Mouse (Mus musculus): Measurements from ENCODE around the gene Wdhd1. TPM values are rescaled to one million over a fixed set of nuclear protein-coding genes. Genes with fewer than 3 reads are reported as not detected.

Wdhd1 gene
- total and polyA plus RNA-seq, 3 experiments, result 37.1 to 81.0 (median 61.4) TPM

GRCm38 (mm10) chr14:47281535-47281934 lies 4.9 kb upstream of the Wdhd1 start:
- H3K36me3 ChIP-seq (replicated peaks in 1 of 2; ENCODE audit: control insufficient read depth in 1 of 2, insufficient read depth in 1 of 2, low read length in 1 of 2), result peaks cover 12 to 30% of the 10 kb centered on the region in 2 experiments
- DNase-seq (ENCODE audit: extremely low read depth), result no peak
- no peak overlapping the region for H3K9ac ChIP-seq (ENCODE audit: insufficient read depth, low read depth)
- TF ChIP-seq ELF1 (IDR thresholded peaks at IDR 0.05; ENCODE audit: low read depth, low read length) (no peak), IRF4 (IDR thresholded peaks at IDR 0.05; ENCODE audit: low read depth, low read length) (no peak)
- dilution Hi-C loops (cut with MboI; ENCODE audit: extremely low pct_ligation_motif_present, extremely low pct_unique_long_range_greater_than_20kb, low sequenced_read_pairs) (no loop called here), in situ Hi-C loops (cut with MboI; ENCODE audit: low pct_ligation_motif_present, low pct_unique_long_range_greater_than_20kb, low sequenced_read_pairs) (no loop called here)
- H3K27ac ChIP-seq (ENCODE audit: insufficient read depth, low read depth), result no peak overlapping the region
- H3K27me3 ChIP-seq (replicated peaks), result no peaks in the 10 kb centered on the region
- H3K4me3 ChIP-seq (replicated peaks in 1 of 3; ENCODE audit: low read depth in 2 of 3, low read length in 2 of 3, poor library complexity in 1 of 3), result no peak overlapping the region
- H3K79me2 ChIP-seq (replicated peaks; ENCODE audit: control insufficient read depth, extremely low read depth, insufficient read depth, poor library complexity, severe bottlenecking), result peaks cover 62% of the 10 kb centered on the region
- no peak overlapping the region for H3K4me2 ChIP-seq (ENCODE audit: insufficient read depth, low read depth, poor library complexity, severe bottlenecking)
- peaks cover 4 to 26% of the 10 kb centered on the region in 2 experiments; a peak in 2 of 4 replicates for H3K4me1 ChIP-seq (ENCODE audit: control insufficient read depth in 1 of 2, insufficient read depth in 2 of 2)
- no peaks in the 10 kb centered on the region for H3K9me3 ChIP-seq (replicated peaks; ENCODE audit: low read length)

GRCm38 (mm10) chr14:47279058-47279457 lies 2.4 kb upstream of the Wdhd1 start:
- Histone ChIP-seq H3K4me3 (replicated peaks in 1 of 3; ENCODE audit: low read depth in 2 of 3, low read length in 2 of 3, poor library complexity in 1 of 3) (no peak overlapping the region), H3K4me1 (ENCODE audit: control insufficient read depth in 1 of 2, insufficient read depth in 2 of 2) (peaks cover 0 to 28% of the 10 kb centered on the region in 2 experiments; a peak in 2 of 4 replicates), H3K4me2 (ENCODE audit: insufficient read depth, low read depth, poor library complexity, severe bottlenecking) (no peak overlapping the region), H3K27me3 (replicated peaks) (no peaks in the 10 kb centered on the region), H3K27ac (ENCODE audit: insufficient read depth, low read depth) (no peak overlapping the region), H3K9me3 (replicated peaks; ENCODE audit: low read length) (no peaks in the 10 kb centered on the region), H3K36me3 (replicated peaks in 1 of 2; ENCODE audit: control insufficient read depth in 1 of 2, insufficient read depth in 1 of 2, low read length in 1 of 2) (peaks cover 12 to 27% of the 10 kb centered on the region in 2 experiments), H3K79me2 (replicated peaks; ENCODE audit: control insufficient read depth, extremely low read depth, insufficient read depth, poor library complexity, severe bottlenecking) (peaks cover 70% of the 10 kb centered on the region), H3K9ac (ENCODE audit: insufficient read depth, low read depth) (no peak overlapping the region)
- in situ Hi-C loops (cut with MboI; ENCODE audit: low pct_ligation_motif_present, low pct_unique_long_range_greater_than_20kb, low sequenced_read_pairs) (no loop called here), dilution Hi-C loops (cut with MboI; ENCODE audit: extremely low pct_ligation_motif_present, extremely low pct_unique_long_range_greater_than_20kb, low sequenced_read_pairs) (no loop called here)
- DNase-seq (ENCODE audit: extremely low read depth), result no peak
- TF ChIP-seq ZKSCAN1 (IDR thresholded peaks at IDR 0.05; ENCODE audit: borderline replicate concordance, low read depth, low read length), result no peak
- no peak for TF ChIP-seq E2F4 (IDR thresholded peaks at IDR 0.05; ENCODE audit: insufficient replicate concordance, low read depth, low read length)
- TF ChIP-seq UBTF (IDR thresholded peaks at IDR 0.05; ENCODE audit: low read depth, low read length), result no peak
- TF ChIP-seq NRF1 (IDR thresholded peaks at IDR 0.05; ENCODE audit: low read depth, low read length), result no peak
- TF ChIP-seq MXI1 (IDR thresholded peaks at IDR 0.05; ENCODE audit: low read depth, low read length), result no peak
- TF ChIP-seq IRF4 (IDR thresholded peaks at IDR 0.05; ENCODE audit: low read depth, low read length), result no peak
- TF ChIP-seq PAX5 (IDR thresholded peaks at IDR 0.05; ENCODE audit: low read length), result no peak
- no peak for TF ChIP-seq MEF2A (IDR thresholded peaks at IDR 0.05; ENCODE audit: borderline replicate concordance, low read depth, low read length)
- TF ChIP-seq POLR2A (IDR thresholded peaks at IDR 0.05; ENCODE audit: low read depth, low read length), result no peak
- TF ChIP-seq BHLHE40 (IDR thresholded peaks at IDR 0.05; ENCODE audit: low read depth, low read length), result no peak
- no peak for TF ChIP-seq HCFC1 (IDR thresholded peaks at IDR 0.05; ENCODE audit: low read depth, low read length)

GRCm38 (mm10) chr14:47276036-47276603 lies 537 bp downstream of the Wdhd1 start:
- dilution Hi-C loops (cut with MboI; ENCODE audit: extremely low pct_ligation_motif_present, extremely low pct_unique_long_range_greater_than_20kb, low sequenced_read_pairs) (no loop called here), in situ Hi-C loops (cut with MboI; ENCODE audit: low pct_ligation_motif_present, low pct_unique_long_range_greater_than_20kb, low sequenced_read_pairs) (no loop called here)
- Histone ChIP-seq H3K79me2 (replicated peaks; ENCODE audit: control insufficient read depth, extremely low read depth, insufficient read depth, poor library complexity, severe bottlenecking) (peaks cover 59% of the 10 kb centered on the region), H3K4me1 (ENCODE audit: control insufficient read depth in 1 of 2, insufficient read depth in 2 of 2) (peaks cover 0 to 26% of the 10 kb centered on the region in 2 experiments; a peak in 2 of 4 replicates), H3K4me2 (ENCODE audit: insufficient read depth, low read depth, poor library complexity, severe bottlenecking) (peak overlapping the region; percentile 18; the same call in 1 of the 2 replicates), H3K9ac (ENCODE audit: insufficient read depth, low read depth) (peak overlapping the region; percentile 83), H3K27ac (ENCODE audit: insufficient read depth, low read depth) (peak overlapping the region; percentile 75), H3K9me3 (replicated peaks; ENCODE audit: low read length) (no peaks in the 10 kb centered on the region), H3K4me3 (replicated peaks in 1 of 3; ENCODE audit: low read depth in 2 of 3, low read length in 2 of 3, poor library complexity in 1 of 3) (peak overlapping the region; percentile 62 to 89 (median 87)), H3K36me3 (replicated peaks in 1 of 2; ENCODE audit: control insufficient read depth in 1 of 2, insufficient read depth in 1 of 2, low read length in 1 of 2) (peaks cover 18 to 35% of the 10 kb centered on the region in 2 experiments), H3K27me3 (replicated peaks) (no peaks in the 10 kb centered on the region)
- DNase-seq (ENCODE audit: extremely low read depth), result peak; percentile 63
- TF ChIP-seq POLR2AphosphoS2 (IDR thresholded peaks at IDR 0.05; ENCODE audit: low read depth, low read length) (no peak), MYC (IDR thresholded peaks at IDR 0.05; ENCODE audit: low read depth, low read length) (0 out of 2 replicates have a peak, but pooled peaks have one; percentile 5), RCOR1 (conservative IDR thresholded peaks at IDR 0.05; ENCODE audit: low read depth, low read length) (no peak), MXI1 (IDR thresholded peaks at IDR 0.05; ENCODE audit: low read depth, low read length) (no peak; the same call in 1 of the 2 replicates), ZNF384 (IDR thresholded peaks at IDR 0.05; ENCODE audit: low read depth, low read length) (no peak), ZKSCAN1 (IDR thresholded peaks at IDR 0.05; ENCODE audit: borderline replicate concordance, low read depth, low read length) (no peak), GABPA (IDR thresholded peaks at IDR 0.05; ENCODE audit: insufficient replicate concordance, low read depth, low read length) (no peak), BHLHE40 (IDR thresholded peaks at IDR 0.05; ENCODE audit: low read depth, low read length) (no peak; the same call in 1 of the 2 replicates)

Data from CH12.LX (cell line).